Mouse (Mus musculus) megakaryocyte, embryonic 14.5 days (primary cell): ENCODE measurements around the gene Gusb.

Experiments
- FLI1 ChIP-seq: IDR thresholded peaks from 2 replicates; pipeline ENCODE4 v1.6.1; 2012; ENCODE audit warnings: low read length, inconsistent platforms, mixed read lengths
- GATA1 ChIP-seq: IDR thresholded peaks from 3 replicates; pipeline ENCODE4 v1.6.1; 2012; ENCODE audit warnings: mixed read lengths, low read length, inconsistent platforms, borderline replicate concordance

GRCm38 (mm10) chr5:129968417-129968816 is 34.4 kb downstream of the Gusb start:
- TF ChIP-seq GATA1: no peak
- TF ChIP-seq FLI1: no peak
